Mouse (Mus musculus): ENCODE results near the gene Olfr142.
"Not testable (repeated sequence)": the region's sequence is repeated elsewhere in the genome, so short reads cannot be mapped to it uniquely, and the experiment has no call there.

Gene Olfr142

GRCm38 (mm10) chr2:90257492-90257891 lies at the start of gene Olfr142:
TSS of gene Olfr142 (minus strand) at chr2:90257592.
- no peak for DNase-seq

GRCm38 (mm10) chr2:90292741-90293140 lies 35.3 kb upstream of the Olfr142 start, which contains the start of gene Olfr1272:
TSS of gene Olfr1272 (minus strand) at chr2:90292841.
- DNase-seq, result no peak

- DNase-seq, result no peak
These were observed 13.5 kb upstream of the Olfr142 start, which contains the start of gene Olfr1271 for GRCm38 (mm10) chr2:90270932-90271331. TSS of gene Olfr1271 (minus strand) at chr2:90271032.

GRCm38 (mm10) chr2:90224393-90224792 lies 33.0 kb downstream of the Olfr142 start, which contains the start of gene Olfr1506:
TSS of gene Olfr1506 (minus strand) at chr2:90224493.
- not testable (repeated sequence) for DNase-seq
